Mouse (Mus musculus) retina, postnatal 7 days (tissue): Measurements from ENCODE around the gene Neurl1a.
A peak's percentile ranks its signal among the peaks of the same experiment; 100 is the strongest.

Source experiments
- DNase-seq: peaks from one replicate; pipeline ENCODE4 v3.0.0-alpha.2; 2012; ENCODE audit warnings: low read depth, low spot score

The Neurl1a gene

DNA sequence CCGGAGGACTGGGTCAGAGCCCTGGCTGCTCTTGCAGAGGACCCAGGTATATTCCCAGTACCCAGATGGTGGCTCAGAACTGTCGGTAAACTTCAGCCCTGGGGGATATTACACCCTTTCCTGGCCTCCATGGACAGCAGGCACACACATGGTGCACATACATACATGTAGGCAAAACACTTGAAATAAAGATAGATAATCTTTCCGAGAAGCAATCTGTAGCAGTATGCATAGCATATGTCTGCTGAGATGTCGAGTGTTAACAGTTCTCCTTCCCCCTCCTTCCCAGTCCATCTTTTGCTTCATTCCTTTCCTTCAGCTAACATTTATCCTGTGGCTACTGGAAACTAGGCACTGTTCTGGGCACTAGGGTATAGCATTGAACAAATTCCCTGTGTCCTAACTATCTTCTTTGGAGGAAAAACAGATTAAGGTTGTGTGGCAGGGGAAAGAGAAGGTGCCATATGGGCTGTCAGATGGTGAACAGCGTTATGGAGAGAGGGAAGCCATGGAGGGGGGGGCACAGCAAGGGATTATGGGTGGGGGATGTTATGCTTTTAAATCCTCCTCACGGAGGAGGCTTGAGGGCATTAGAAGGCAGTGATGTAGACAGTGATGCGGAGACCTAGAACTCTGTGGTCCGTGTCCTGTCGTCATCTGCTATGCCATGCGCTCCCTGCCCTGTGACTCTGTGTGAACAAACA lies 33.1 kb downstream of the Neurl1a start:
- peak; percentile 70 for DNase-seq

DNA sequence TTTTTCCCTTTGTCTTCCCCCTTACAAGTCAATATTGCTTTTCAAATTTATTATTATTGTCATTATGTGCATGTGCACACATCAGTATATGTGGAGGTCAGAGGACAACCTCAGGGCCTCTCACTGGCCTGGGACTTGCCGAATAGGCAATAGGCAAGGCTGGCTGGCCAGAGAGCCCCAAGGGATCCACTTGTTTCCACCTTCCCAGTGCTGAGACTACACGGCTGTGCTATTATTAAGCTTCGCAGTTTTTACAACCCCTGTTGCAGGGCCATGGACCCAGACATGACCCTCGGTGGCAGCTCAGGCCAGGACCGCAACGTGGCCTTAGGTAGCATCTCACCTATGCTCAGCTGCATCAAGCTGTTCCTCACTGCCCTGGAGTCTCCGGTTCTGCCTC lies 33.8 kb downstream of the Neurl1a start:
- DNase-seq = no peak

DNA sequence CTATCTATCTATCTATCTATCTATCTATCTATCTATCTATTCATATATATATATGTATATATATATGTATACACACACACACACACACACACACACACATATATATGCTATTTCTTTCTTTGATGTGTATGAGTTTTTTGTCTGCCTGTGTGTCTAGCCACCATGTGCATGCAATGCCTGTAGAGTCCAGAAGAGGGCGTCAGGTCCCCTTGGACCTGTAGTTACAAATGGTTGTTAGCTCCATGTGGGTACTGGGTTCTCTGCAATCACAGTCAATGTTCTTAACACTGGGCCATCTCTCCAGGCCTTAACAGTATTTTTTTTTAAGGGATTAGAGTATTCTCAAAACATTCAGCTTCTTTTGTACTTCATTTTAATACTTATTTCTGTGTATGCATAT lies 34.9 kb downstream of the Neurl1a start:
- DNase-seq = no peak

DNA sequence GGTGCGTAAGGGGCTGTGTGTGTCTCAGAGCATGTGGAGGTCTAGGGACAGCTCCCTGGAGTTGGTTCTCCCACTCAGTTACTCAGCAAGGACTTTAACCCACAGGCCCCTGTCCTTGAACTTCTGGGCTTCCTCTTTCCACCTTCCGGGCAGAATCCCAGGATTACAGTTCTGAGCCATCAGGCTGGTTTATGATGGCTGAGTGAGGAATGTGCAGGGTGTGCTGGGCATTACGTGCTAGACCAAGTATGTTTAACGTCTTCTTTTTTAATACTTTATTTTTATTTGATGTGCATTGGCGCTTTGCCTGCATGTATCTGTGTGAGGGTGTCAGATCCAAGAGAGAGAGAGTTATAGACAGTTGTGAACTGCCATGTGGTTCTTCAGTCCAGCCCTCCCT lies 38.1 kb downstream of the Neurl1a start:
- no peak for DNase-seq

DNA sequence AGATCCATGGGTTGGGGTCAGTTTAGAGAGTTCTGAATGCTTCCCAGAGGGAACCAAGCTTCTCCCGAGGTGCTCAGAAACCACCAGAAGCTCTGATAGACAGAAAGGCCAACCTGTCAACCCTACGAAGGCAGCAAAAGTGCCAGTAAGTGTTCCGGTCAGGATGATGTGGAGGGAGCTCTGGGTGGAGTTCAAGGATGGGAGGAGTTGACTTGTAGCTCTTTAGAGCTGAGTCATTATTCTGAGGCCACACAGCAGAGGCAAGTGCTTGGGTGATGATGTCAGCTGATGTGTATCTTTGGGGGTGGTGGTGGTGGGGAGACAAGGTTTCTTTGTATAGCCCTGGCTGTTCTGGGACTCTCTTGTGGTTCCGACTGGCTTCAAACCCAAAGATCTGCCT lies 41.0 kb downstream of the Neurl1a start:
- DNase-seq = no peak

DNA sequence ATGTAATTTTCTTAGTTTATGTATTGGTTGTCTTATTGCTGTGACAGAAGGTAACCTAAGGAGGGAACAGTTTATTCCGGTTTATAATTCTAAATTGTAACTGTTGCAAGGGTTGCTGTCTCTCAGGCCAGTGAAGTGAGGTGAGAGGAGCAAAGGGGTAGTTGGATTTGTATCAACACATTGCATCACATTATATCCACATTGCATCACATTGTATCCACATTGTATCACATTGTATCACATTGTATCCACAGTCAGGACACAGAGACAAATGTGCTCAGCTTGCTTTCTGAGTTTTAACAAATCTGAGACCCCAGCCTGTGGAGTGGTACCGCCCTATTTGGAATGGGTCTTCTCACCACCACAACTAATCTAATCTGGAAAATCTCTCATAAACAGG lies 41.6 kb downstream of the Neurl1a start:
- no peak for DNase-seq

GRCm38 (mm10) chr19:47221006-47221405 lies 42.4 kb downstream of the Neurl1a start:
- no peak for DNase-seq

- no peak for DNase-seq
These were observed 43.0 kb downstream of the Neurl1a start for GRCm38 (mm10) chr19:47221500-47222153.

DNA sequence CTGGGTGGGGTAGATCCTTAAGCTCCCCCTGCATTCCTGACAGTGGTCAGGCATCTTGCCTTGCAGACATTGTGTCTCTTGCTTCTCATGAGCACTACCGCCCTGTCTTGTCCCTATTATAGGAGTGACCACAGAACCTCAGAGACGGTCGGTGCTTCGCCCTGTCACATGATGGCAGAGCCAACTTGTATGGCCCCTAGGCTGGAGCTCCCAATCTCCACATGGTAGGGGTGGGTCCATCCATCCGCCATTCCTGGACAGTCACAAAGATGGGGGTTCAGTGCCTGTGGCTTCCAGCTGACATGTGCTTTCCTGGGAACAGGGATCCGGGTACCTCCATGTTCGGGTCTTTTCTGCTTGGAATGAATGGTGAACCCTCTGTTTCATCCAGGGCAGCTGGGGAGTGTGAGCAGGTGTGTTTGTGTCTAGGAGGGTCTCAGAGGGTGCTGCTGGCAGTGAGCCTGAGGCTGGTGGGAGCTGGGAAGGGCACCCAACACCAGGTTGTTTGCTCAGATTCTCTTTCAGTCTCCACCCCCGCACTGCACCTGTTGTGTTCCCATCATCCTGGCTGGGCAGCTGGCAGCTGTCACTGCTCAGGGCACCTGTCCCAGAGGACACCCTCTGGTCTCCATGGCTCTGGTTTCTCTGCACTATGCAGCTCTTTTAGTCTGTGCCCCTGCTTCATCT lies 43.7 kb downstream of the Neurl1a start:
- no peak for DNase-seq

- no peak for DNase-seq
These were observed 44.4 kb downstream of the Neurl1a start for GRCm38 (mm10) chr19:47222841-47223557.

GRCm38 (mm10) chr19:47224743-47225142 lies 46.1 kb downstream of the Neurl1a start:
- DNase-seq = no peak

- DNase-seq = no peak
These were observed 47.2 kb downstream of the Neurl1a start for GRCm38 (mm10) chr19:47225791-47226190.

GRCm38 (mm10) chr19:47228725-47229252 lies 50.2 kb downstream of the Neurl1a start:
- DNase-seq = peak; percentile 34

GRCm38 (mm10) chr19:47229461-47229860 lies 50.8 kb downstream of the Neurl1a start:
- no peak for DNase-seq

DNA sequence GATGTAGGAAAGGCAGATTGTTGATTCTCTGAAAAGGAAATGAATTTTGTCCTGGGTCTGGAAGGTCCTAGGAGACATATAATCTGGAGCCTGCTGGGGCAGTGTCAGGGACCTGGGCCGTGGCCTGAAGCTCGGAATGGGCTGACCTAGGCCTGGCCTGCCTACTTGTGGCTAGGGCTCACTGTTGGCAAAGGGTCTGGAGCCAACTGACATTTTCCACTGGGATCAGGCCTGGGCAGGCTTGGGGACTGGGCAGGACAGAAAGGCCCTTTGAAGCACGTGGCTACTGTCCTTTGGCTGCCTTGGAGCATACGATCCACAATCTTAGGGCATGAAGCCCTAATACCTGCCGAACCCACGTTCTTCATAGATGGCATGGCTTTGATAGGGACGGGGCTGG lies 51.5 kb downstream of the Neurl1a start:
- no peak for DNase-seq

- no peak for DNase-seq
These were observed 52.1 kb downstream of the Neurl1a start for GRCm38 (mm10) chr19:47230682-47231081.

DNA sequence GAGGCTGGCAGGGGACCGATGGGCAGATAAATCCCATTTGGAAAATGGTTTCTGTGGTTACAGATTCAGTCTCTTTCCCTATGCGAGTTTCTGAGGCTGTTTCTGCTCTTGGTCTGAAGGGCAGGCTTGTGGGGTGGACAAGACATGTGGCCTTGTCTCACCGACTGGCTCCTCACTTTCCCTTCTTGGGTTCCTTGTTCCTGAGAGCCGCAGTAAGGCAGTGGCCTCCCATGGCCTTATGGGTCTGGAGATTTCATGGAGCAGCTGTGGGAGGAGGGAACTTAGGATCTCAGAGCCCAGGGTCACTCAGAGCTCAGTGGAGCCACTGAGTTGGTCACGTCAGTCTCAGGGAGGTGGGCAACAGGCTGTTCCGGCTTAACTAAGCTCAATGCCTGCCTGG lies 52.8 kb downstream of the Neurl1a start:
- no peak for DNase-seq

- no peak for DNase-seq
These were observed 53.7 kb downstream of the Neurl1a start for GRCm38 (mm10) chr19:47232077-47232865.

DNA sequence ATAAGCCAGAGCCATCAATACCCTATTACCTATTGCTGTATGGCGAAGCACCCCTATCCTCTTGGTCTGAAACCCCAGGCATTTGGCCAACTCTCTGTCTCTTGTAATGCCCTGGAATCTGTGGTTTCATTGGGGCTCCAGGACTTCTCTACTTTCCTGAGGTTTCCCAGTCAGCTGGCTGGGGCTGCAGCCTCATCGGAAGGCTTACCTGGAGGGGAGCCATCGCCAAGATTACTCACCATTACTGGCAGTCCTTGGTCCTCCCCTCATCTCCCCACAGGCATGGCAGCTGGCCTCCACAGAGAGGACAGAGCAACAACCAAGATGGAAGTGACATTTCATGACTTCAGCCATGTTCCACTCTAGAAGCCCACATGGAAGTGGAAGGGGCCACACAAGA lies 54.5 kb downstream of the Neurl1a start:
- DNase-seq = no peak

DNA sequence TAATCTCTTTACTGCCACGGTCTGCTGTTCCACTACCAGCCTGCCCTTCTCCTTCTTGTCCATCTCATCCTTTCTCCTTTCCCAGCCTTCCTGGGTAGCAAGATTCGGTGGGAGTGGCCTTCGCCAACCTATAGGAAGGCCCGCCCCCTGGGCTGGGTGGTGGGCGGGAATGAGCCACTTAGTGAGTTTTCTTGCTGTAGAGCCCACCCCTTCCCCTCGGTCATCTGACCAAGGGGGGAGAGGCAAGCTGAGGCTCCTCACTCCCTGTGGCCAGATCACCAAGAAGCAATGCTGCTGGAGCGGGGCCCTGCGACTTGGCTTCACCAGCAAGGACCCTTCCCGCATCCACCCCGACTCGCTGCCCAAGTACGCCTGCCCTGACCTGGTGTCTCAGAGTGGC lies 61.5 kb downstream of the Neurl1a start:
- DNase-seq = no peak

GRCm38 (mm10) chr19:47240957-47241356 lies 62.3 kb downstream of the Neurl1a start:
- no peak for DNase-seq
